Mouse (Mus musculus): ENCODE data around the gene Rnf214. TPM values are rescaled to one million over a fixed set of nuclear protein-coding genes. Genes with fewer than 3 reads are reported as not detected.
A peak's percentile ranks its signal among the peaks of the same experiment; 100 is the strongest.

Gene Rnf214
- polyA plus RNA-seq, 1 experiment from 2014 or later, result 77.0 TPM

GRCm38 (mm10) chr9:45828291-45828963, 78.3 kb downstream of the Rnf214 start, which contains the start of gene Cep164:
Gene Cep164, minus strand, starts transcription at chr9:45828691.
- Histone ChIP-seq H3K4me1 (ENCODE audit: control insufficient read depth, insufficient read depth, low read length) (peaks cover 5% of the 10 kb centered on the region; the same call in 1 of the 2 replicates), H3K9me3 (ENCODE audit: control insufficient read depth, low read depth, low read length) (no peaks in the 10 kb centered on the region; the same call in 1 of the 2 replicates), H3K27me3 (ENCODE audit: control insufficient read depth, insufficient read depth, low read length) (no peaks in the 10 kb centered on the region), H3K4me2 (replicated peaks; ENCODE audit: low read depth, low read length) (peak within 1 kb of the TSS; percentile 76), H3K27ac (ENCODE audit: low read length) (peak within 1 kb of the TSS; percentile 91), H3K36me3 (ENCODE audit: control insufficient read depth, insufficient read depth, low read length) (no peaks in the 10 kb centered on the region), H3K9ac (replicated peaks; ENCODE audit: low read depth, low read length) (peak within 1 kb of the TSS; percentile 52; the same call in 1 of the 2 replicates), H3K4me3 (ENCODE audit: low read depth, low read length) (peak within 1 kb of the TSS; percentile 76)
- 0% methylated on average over 31 of the region's 31 CpGs for WGBS
- ATAC-seq (ENCODE audit: insufficient number of reproducible peaks, insufficient read depth, low FRiP score, low read depth), result peak; percentile 92

GRCm38 (mm10) chr9:45827663-45828290, 78.9 kb downstream of the Rnf214 start:
- peaks cover 5% of the 10 kb centered on the region; the same call in 1 of the 2 replicates for H3K4me1 ChIP-seq (ENCODE audit: control insufficient read depth, insufficient read depth, low read length)
- ATAC-seq (ENCODE audit: insufficient number of reproducible peaks, insufficient read depth, low FRiP score, low read depth), result peak; percentile 30
- peak overlapping the region; percentile 76 for H3K4me2 ChIP-seq (replicated peaks; ENCODE audit: low read depth, low read length)
- peak overlapping the region; percentile 76 for H3K4me3 ChIP-seq (ENCODE audit: low read depth, low read length)
- WGBS, result 5% methylated on average over 22 of the region's 23 CpGs
- H3K27me3 ChIP-seq (ENCODE audit: control insufficient read depth, insufficient read depth, low read length), result no peaks in the 10 kb centered on the region
- H3K36me3 ChIP-seq (ENCODE audit: control insufficient read depth, insufficient read depth, low read length), result no peaks in the 10 kb centered on the region
- no peaks in the 10 kb centered on the region; the same call in 1 of the 2 replicates for H3K9me3 ChIP-seq (ENCODE audit: control insufficient read depth, low read depth, low read length)
- peak overlapping the region; percentile 52; the same call in 1 of the 2 replicates for H3K9ac ChIP-seq (replicated peaks; ENCODE audit: low read depth, low read length)
- peak overlapping the region; percentile 91 for H3K27ac ChIP-seq (ENCODE audit: low read length)

GRCm38 (mm10) chr9:45818406-45819011, 88.2 kb downstream of the Rnf214 start:
- H3K27me3 ChIP-seq (ENCODE audit: control insufficient read depth, insufficient read depth, low read length), result no peaks in the 10 kb centered on the region
- H3K27ac ChIP-seq (ENCODE audit: low read length), result no peak overlapping the region
- H3K9me3 ChIP-seq (ENCODE audit: control insufficient read depth, low read depth, low read length), result no peaks in the 10 kb centered on the region
- no peak overlapping the region for H3K4me2 ChIP-seq (replicated peaks; ENCODE audit: low read depth, low read length)
- H3K4me3 ChIP-seq (ENCODE audit: low read depth, low read length), result no peak overlapping the region
- 81% methylated on average over 9 of the region's 9 CpGs for WGBS
- no peaks in the 10 kb centered on the region for H3K4me1 ChIP-seq (ENCODE audit: control insufficient read depth, insufficient read depth, low read length)
- no peak overlapping the region for H3K9ac ChIP-seq (replicated peaks; ENCODE audit: low read depth, low read length)
- H3K36me3 ChIP-seq (ENCODE audit: control insufficient read depth, insufficient read depth, low read length), result peaks cover 10% of the 10 kb centered on the region
- no peak for ATAC-seq (ENCODE audit: insufficient number of reproducible peaks, insufficient read depth, low FRiP score, low read depth)

- Histone ChIP-seq H3K27me3 (ENCODE audit: control insufficient read depth, insufficient read depth, low read length) (no peaks in the 10 kb centered on the region), H3K9me3 (ENCODE audit: control insufficient read depth, low read depth, low read length) (no peaks in the 10 kb centered on the region), H3K4me3 (ENCODE audit: low read depth, low read length) (no peak overlapping the region), H3K27ac (ENCODE audit: low read length) (no peak overlapping the region), H3K36me3 (ENCODE audit: control insufficient read depth, insufficient read depth, low read length) (peaks cover 8% of the 10 kb centered on the region), H3K4me1 (ENCODE audit: control insufficient read depth, insufficient read depth, low read length) (no peaks in the 10 kb centered on the region), H3K9ac (replicated peaks; ENCODE audit: low read depth, low read length) (no peak overlapping the region), H3K4me2 (replicated peaks; ENCODE audit: low read depth, low read length) (no peak overlapping the region)
- WGBS, result 77% methylated on average over 10 of the region's 10 CpGs
- ATAC-seq (ENCODE audit: insufficient number of reproducible peaks, insufficient read depth, low FRiP score, low read depth), result no peak
Observed at GRCm38 (mm10) chr9:45815525-45815924, 91.2 kb downstream of the Rnf214 start.

- peaks cover 8% of the 10 kb centered on the region for H3K36me3 ChIP-seq (ENCODE audit: control insufficient read depth, insufficient read depth, low read length)
- H3K4me1 ChIP-seq (ENCODE audit: control insufficient read depth, insufficient read depth, low read length), result no peaks in the 10 kb centered on the region
- whole genome bisulfite sequencing, result 73% methylated on average over 9 of the region's 9 CpGs
- no peak overlapping the region for H3K4me3 ChIP-seq (ENCODE audit: low read depth, low read length)
- no peak overlapping the region for H3K4me2 ChIP-seq (replicated peaks; ENCODE audit: low read depth, low read length)
- H3K9me3 ChIP-seq (ENCODE audit: control insufficient read depth, low read depth, low read length), result no peaks in the 10 kb centered on the region
- no peak overlapping the region for H3K27ac ChIP-seq (ENCODE audit: low read length)
- no peaks in the 10 kb centered on the region for H3K27me3 ChIP-seq (ENCODE audit: control insufficient read depth, insufficient read depth, low read length)
- no peak overlapping the region for H3K9ac ChIP-seq (replicated peaks; ENCODE audit: low read depth, low read length)
- no peak for ATAC-seq (ENCODE audit: insufficient number of reproducible peaks, insufficient read depth, low FRiP score, low read depth)
Observed at GRCm38 (mm10) chr9:45815113-45815512, 91.6 kb downstream of the Rnf214 start.

Small RNA genes within 50 kb of the gene (microRNA-seq; reads per million reads assigned to microRNA genes)
- gene Mir7087, result not detected

Other genes starting within 250 kb of the Rnf214 start
- 24.4 and 34.6 TPM in 2 replicates for gene Cep164, start 78.2 kb downstream of the Rnf214 start, polyA plus RNA-seq (2014; fragmentation: Nextera tagmentation; extraction: Ambion mirVana)
- 34.3 and 37.1 TPM in 2 replicates for gene Bace1, start 68.3 kb downstream of the Rnf214 start, polyA plus RNA-seq (2014; fragmentation: Nextera tagmentation; extraction: Ambion mirVana)
- 13.5 and 17.5 TPM in 2 replicates for gene Pcsk7, start 414 bp downstream of the Rnf214 start, polyA plus RNA-seq (2014; fragmentation: Nextera tagmentation; extraction: Ambion mirVana)
- 573 and 578 TPM in 2 replicates for gene Tagln, start 29.1 kb upstream of the Rnf214 start, polyA plus RNA-seq (2014; fragmentation: Nextera tagmentation; extraction: Ambion mirVana)
- 41.5 and 42.1 TPM in 2 replicates for gene Sidt2, start 48.3 kb upstream of the Rnf214 start, polyA plus RNA-seq (2014; fragmentation: Nextera tagmentation; extraction: Ambion mirVana)
- 177 and 180 TPM in 2 replicates for gene Pafah1b2, start 105.8 kb upstream of the Rnf214 start, polyA plus RNA-seq (2014; fragmentation: Nextera tagmentation; extraction: Ambion mirVana)
- 8.7 and 9.6 TPM in 2 replicates for gene Sik3, start 105.9 kb upstream of the Rnf214 start, polyA plus RNA-seq (2014; fragmentation: Nextera tagmentation; extraction: Ambion mirVana)

Measured in stomach, embryonic 14.5 days (tissue).